Mouse (Mus musculus): ENCODE data around the gene Cacna2d1. TPM values are rescaled to one million over a fixed set of nuclear protein-coding genes. Genes with fewer than 3 reads are reported as not detected.

Gene Cacna2d1
- polyA plus RNA-seq, 1 experiment from 2014 or later, result 11.0 TPM

- Histone ChIP-seq H3K27ac (no peak overlapping the region), H3K27me3 (no peaks in the 10 kb centered on the region), H3K9me3 (no peaks in the 10 kb centered on the region), H3K9ac (no peak overlapping the region), H3K36me3 (no peaks in the 10 kb centered on the region), H3K4me3 (no peak overlapping the region), H3K4me2 (no peak overlapping the region), H3K4me1 (no peaks in the 10 kb centered on the region)
- ATAC-seq (ENCODE audit: borderline replicate concordance, extremely low read depth, low FRiP score, low TSS enrichment), result no peak
- WGBS, result 85% methylated on average over 6 of the region's 6 CpGs
Measured at GRCm38 (mm10) chr5:16252738-16253513, 318.4 kb downstream of the Cacna2d1 start.

- no peaks in the 10 kb centered on the region for H3K4me1 ChIP-seq
- 77% methylated on average over 1 of the region's 1 CpGs for WGBS
- no peak overlapping the region for H3K27ac ChIP-seq
- no peaks in the 10 kb centered on the region for H3K27me3 ChIP-seq
- no peak for ATAC-seq (ENCODE audit: borderline replicate concordance, extremely low read depth, low FRiP score, low TSS enrichment)
- no peak overlapping the region for H3K4me3 ChIP-seq
- no peak overlapping the region for H3K4me2 ChIP-seq
- H3K36me3 ChIP-seq, result no peaks in the 10 kb centered on the region
- H3K9ac ChIP-seq, result no peak overlapping the region
- no peaks in the 10 kb centered on the region for H3K9me3 ChIP-seq
Measured at GRCm38 (mm10) chr5:16253768-16254167, 319.3 kb downstream of the Cacna2d1 start.

DNA sequence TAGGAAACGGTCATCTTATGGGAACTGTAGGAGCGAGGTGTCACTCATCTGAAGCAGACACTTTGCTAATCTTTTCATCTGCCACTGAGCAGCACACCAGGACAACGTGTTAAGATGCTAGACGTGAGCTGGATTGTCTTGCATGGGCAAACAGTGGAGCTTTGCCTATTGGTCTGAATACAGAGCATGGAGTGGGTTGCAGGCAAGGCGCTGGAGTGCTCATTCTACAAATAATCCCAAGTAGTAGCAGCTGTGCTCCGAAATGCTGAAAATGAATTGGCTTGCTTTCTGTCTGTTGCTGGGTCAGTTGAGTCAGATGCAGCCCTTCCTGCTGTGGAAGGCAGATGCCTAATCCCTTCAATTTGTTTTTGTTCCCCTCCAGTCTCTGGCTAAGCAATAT, 330.9 kb downstream of the Cacna2d1 start:
- Histone ChIP-seq H3K4me1 (no peaks in the 10 kb centered on the region), H3K27ac (no peak overlapping the region), H3K27me3 (no peaks in the 10 kb centered on the region), H3K36me3 (no peaks in the 10 kb centered on the region), H3K9ac (no peak overlapping the region), H3K4me3 (no peak overlapping the region), H3K4me2 (no peak overlapping the region), H3K9me3 (no peaks in the 10 kb centered on the region)
- WGBS, result 62% methylated on average over 6 of the region's 6 CpGs
- no peak for ATAC-seq (ENCODE audit: borderline replicate concordance, extremely low read depth, low FRiP score, low TSS enrichment)

- no peak overlapping the region for H3K27ac ChIP-seq
- no peaks in the 10 kb centered on the region for H3K36me3 ChIP-seq
- H3K27me3 ChIP-seq, result no peaks in the 10 kb centered on the region
- no peak overlapping the region for H3K4me2 ChIP-seq
- no peak for ATAC-seq (ENCODE audit: borderline replicate concordance, extremely low read depth, low FRiP score, low TSS enrichment)
- H3K9ac ChIP-seq, result no peak overlapping the region
- WGBS, result 46% methylated on average over 2 of the region's 2 CpGs
- H3K4me3 ChIP-seq, result no peak overlapping the region
- H3K4me1 ChIP-seq, result no peaks in the 10 kb centered on the region
- H3K9me3 ChIP-seq, result no peaks in the 10 kb centered on the region
Measured at GRCm38 (mm10) chr5:16277058-16277457, 342.6 kb downstream of the Cacna2d1 start.

DNA sequence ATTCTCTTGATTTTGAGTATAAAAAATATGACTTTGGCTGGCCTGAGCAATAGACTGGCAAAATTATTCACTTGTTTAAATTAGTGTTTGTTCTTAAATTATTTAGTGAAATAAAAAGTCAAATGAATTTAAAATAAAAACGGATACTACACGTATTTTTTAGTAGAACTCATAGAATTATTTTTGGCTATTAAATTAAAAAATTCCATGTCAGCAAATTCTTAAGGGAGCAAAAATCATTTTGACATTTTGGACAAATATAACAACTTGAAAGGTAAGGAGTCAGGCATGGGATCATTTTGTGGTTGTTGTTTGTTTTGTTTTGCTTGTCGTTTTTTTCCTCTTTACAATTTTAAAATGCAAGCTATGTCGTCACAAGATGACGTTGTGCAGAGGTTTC, 346.7 kb downstream of the Cacna2d1 start:
- H3K9me3 ChIP-seq, result no peaks in the 10 kb centered on the region
- H3K27me3 ChIP-seq, result no peaks in the 10 kb centered on the region
- H3K4me1 ChIP-seq, result no peaks in the 10 kb centered on the region
- WGBS, result 78% methylated on average over 5 of the region's 5 CpGs
- no peak overlapping the region for H3K4me3 ChIP-seq
- no peak overlapping the region for H3K27ac ChIP-seq
- no peak overlapping the region for H3K9ac ChIP-seq
- no peak for ATAC-seq (ENCODE audit: borderline replicate concordance, extremely low read depth, low FRiP score, low TSS enrichment)
- H3K4me2 ChIP-seq, result no peak overlapping the region
- no peaks in the 10 kb centered on the region for H3K36me3 ChIP-seq

DNA sequence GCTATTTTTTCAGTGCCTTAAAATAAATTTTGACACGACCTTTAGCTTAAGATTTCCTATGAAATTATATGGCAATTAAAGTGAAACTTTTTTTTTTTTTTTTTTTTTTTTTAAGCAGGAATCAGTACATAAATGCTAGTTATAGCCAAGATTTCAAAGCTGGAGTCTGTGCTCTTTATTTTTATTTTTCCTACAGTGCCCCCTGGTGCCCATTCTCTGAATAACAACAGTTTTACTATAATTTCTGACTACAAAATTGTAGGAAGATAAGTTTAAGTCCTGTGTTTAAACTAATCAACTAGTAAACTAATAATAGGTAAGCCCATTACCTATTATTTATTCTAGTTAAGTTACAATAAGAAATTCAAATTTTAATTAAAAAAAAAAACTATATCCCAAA, 358.7 kb downstream of the Cacna2d1 start:
- H3K9ac ChIP-seq, result no peak overlapping the region
- ATAC-seq (ENCODE audit: borderline replicate concordance, extremely low read depth, low FRiP score, low TSS enrichment), result no peak
- no peaks in the 10 kb centered on the region for H3K36me3 ChIP-seq
- no peak overlapping the region for H3K4me3 ChIP-seq
- no peaks in the 10 kb centered on the region for H3K4me1 ChIP-seq
- no peaks in the 10 kb centered on the region for H3K9me3 ChIP-seq
- no peak overlapping the region for H3K4me2 ChIP-seq
- no peak overlapping the region for H3K27ac ChIP-seq
- 16% methylated on average over 1 of the region's 1 CpGs for WGBS
- no peaks in the 10 kb centered on the region for H3K27me3 ChIP-seq

DNA sequence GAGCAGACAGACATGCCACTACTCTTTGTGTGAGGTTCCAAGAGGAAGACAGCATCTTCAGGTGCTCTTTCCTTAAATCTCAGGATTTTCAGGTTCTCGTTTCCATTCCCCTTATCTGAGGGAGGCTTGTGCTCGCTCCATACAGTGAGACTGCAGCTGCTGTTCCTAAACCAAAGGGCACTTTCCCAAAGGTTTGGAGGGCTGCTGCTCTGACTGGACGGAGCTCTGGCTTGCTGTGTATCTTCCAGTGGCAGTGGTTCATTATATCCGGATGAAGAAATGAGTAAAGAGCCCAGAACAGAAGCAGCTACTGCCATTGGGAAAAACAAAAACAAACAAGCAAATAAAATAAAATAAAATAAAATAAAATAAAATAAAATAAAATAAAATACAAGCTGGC, 359.3 kb downstream of the Cacna2d1 start:
- H3K4me3 ChIP-seq, result no peak overlapping the region
- ATAC-seq (ENCODE audit: borderline replicate concordance, extremely low read depth, low FRiP score, low TSS enrichment), result no peak
- no peaks in the 10 kb centered on the region for H3K9me3 ChIP-seq
- no peak overlapping the region for H3K27ac ChIP-seq
- H3K36me3 ChIP-seq, result no peaks in the 10 kb centered on the region
- H3K27me3 ChIP-seq, result no peaks in the 10 kb centered on the region
- H3K4me1 ChIP-seq, result no peaks in the 10 kb centered on the region
- no peak overlapping the region for H3K9ac ChIP-seq
- H3K4me2 ChIP-seq, result no peak overlapping the region
- 63% methylated on average over 4 of the region's 4 CpGs for WGBS

DNA sequence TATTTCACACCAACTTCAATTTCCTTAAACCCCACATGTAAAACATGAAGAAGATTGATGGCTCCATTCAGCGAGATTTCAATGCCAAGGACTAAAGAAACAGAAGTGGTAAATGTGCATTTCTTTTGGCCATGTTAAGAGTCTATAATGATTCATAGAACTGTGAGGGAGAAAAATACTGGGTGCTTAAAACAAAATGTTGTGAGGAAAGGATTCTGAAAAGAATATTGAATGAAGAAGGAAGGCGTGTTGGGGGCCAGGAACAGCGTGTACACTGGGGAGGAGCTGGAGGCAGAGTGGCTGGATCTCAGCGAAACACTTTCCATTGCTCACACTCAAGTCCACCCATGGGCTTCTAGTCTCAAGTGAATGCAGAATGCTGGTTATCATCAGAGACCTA, 360.2 kb downstream of the Cacna2d1 start:
- Histone ChIP-seq H3K4me1 (no peaks in the 10 kb centered on the region), H3K4me2 (no peak overlapping the region), H3K36me3 (no peaks in the 10 kb centered on the region), H3K9me3 (no peaks in the 10 kb centered on the region), H3K27ac (no peak overlapping the region), H3K4me3 (no peak overlapping the region), H3K9ac (no peak overlapping the region), H3K27me3 (no peaks in the 10 kb centered on the region)
- WGBS, result 77% methylated on average over 4 of the region's 4 CpGs
- ATAC-seq (ENCODE audit: borderline replicate concordance, extremely low read depth, low FRiP score, low TSS enrichment), result no peak

DNA sequence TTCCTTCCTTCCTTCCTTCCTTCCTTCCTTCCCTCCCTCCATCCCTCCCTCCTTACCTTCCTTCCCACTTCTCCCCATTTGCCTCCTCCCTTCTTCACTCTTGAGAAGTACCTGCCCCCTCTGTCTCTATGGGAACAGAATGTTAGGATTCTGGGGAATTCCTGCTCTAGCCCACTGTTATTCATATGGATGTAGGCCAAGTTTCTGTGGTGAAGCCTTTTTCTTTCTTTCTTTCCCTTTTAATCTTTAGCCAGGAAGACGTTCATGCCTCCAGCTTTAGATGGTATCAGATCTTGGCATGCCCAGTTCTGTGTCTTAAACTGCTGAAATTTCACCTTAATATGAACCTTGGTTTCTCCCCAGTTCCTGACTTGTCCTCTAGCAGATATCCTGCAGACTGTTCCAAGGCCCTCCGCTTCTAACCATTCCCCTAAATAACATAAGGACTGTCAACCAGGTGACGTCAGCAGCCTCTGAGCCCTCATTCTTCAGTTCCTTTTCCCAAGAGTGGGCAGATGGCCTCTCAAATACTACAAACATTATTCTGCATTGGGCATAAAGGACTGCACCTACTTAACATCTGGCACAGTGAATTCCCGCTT, 362.8 kb downstream of the Cacna2d1 start:
- WGBS, result 65% methylated on average over 4 of the region's 4 CpGs
- Histone ChIP-seq H3K36me3 (no peaks in the 10 kb centered on the region), H3K4me3 (no peak overlapping the region), H3K27ac (no peak overlapping the region), H3K9ac (no peak overlapping the region), H3K4me1 (no peaks in the 10 kb centered on the region), H3K9me3 (no peaks in the 10 kb centered on the region), H3K27me3 (no peaks in the 10 kb centered on the region), H3K4me2 (no peak overlapping the region)
- no peak for ATAC-seq (ENCODE audit: borderline replicate concordance, extremely low read depth, low FRiP score, low TSS enrichment)

- Histone ChIP-seq H3K36me3 (no peaks in the 10 kb centered on the region), H3K27me3 (no peaks in the 10 kb centered on the region), H3K4me2 (no peak overlapping the region), H3K4me1 (no peaks in the 10 kb centered on the region), H3K27ac (no peak overlapping the region), H3K9ac (no peak overlapping the region), H3K9me3 (no peaks in the 10 kb centered on the region), H3K4me3 (no peak overlapping the region)
- 78% methylated on average over 6 of the region's 6 CpGs for WGBS
- no peak for ATAC-seq (ENCODE audit: borderline replicate concordance, extremely low read depth, low FRiP score, low TSS enrichment)
Measured at GRCm38 (mm10) chr5:16299631-16300030, 365.1 kb downstream of the Cacna2d1 start.

GRCm38 (mm10) chr5:16309168-16310006, 374.9 kb downstream of the Cacna2d1 start:
- H3K27ac ChIP-seq, result no peak overlapping the region
- no peaks in the 10 kb centered on the region for H3K4me1 ChIP-seq
- H3K9ac ChIP-seq, result no peak overlapping the region
- no peaks in the 10 kb centered on the region for H3K36me3 ChIP-seq
- no peaks in the 10 kb centered on the region for H3K27me3 ChIP-seq
- 36% methylated on average over 7 of the region's 7 CpGs for WGBS
- H3K4me2 ChIP-seq, result no peak overlapping the region
- ATAC-seq (ENCODE audit: borderline replicate concordance, extremely low read depth, low FRiP score, low TSS enrichment), result no peak
- H3K9me3 ChIP-seq, result no peaks in the 10 kb centered on the region
- H3K4me3 ChIP-seq, result no peak overlapping the region

DNA sequence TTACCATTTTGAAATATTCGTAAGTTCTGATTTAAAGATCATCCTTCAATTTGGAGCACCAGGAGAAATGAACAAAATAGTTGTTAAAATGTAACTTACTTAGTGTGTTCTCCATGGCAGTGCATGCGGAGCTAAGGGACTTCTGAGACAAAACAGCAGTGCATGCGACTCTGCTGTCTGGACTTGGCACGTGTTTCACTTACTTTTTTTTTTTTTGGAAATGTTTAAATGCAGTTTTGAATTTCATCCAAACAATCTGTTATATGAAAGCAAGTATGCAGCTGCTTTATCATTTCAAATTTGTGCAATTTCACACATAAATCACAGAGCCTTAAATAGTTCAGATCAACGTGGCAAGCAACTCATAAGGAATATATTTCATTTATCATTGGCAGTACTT, 379.8 kb downstream of the Cacna2d1 start:
- no peaks in the 10 kb centered on the region for H3K9me3 ChIP-seq
- H3K9ac ChIP-seq, result no peak overlapping the region
- H3K27me3 ChIP-seq, result no peaks in the 10 kb centered on the region
- H3K36me3 ChIP-seq, result no peaks in the 10 kb centered on the region
- WGBS, result 48% methylated on average over 5 of the region's 5 CpGs
- H3K4me2 ChIP-seq, result no peak overlapping the region
- H3K4me1 ChIP-seq, result no peaks in the 10 kb centered on the region
- H3K4me3 ChIP-seq, result no peak overlapping the region
- ATAC-seq (ENCODE audit: borderline replicate concordance, extremely low read depth, low FRiP score, low TSS enrichment), result no peak
- H3K27ac ChIP-seq, result no peak overlapping the region

Measured in lung, embryonic 15.5 days (tissue).